Mouse (Mus musculus): ENCODE results near the gene Pnliprp2.

The Pnliprp2 gene

GRCm38 (mm10) chr19:58759423-58759822 is at the start of gene Pnliprp2:
Gene Pnliprp2 (plus strand): TSS chr19:58759719.
- DNase-seq = no peak

GRCm38 (mm10) chr19:58717925-58718324 is 41.6 kb upstream of the Pnliprp2 start:
- DNase-seq = no peak

- DNase-seq = no peak
Observed at GRCm38 (mm10) chr19:58720439-58720838, 39.1 kb upstream of the Pnliprp2 start.

DNA sequence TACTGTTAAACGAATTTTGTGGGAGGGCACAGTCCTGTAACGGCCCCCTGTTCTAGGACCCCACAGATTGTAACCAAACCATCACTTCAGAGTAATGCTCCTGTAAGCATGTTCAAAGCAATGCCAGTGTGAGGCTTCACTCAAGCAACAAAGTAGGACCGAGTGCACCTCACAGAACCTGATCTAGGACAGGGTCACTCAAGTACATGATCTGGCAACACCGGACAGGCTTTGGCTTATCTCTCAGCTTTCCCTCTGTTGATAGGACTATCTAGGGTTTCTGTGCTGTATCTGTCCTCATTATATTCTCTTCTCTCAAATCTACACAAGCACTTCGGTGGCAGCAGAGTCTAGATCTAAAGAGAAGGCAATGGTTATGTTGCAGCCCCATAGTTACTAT is 33.0 kb upstream of the Pnliprp2 start:
- no peak for DNase-seq

DNA sequence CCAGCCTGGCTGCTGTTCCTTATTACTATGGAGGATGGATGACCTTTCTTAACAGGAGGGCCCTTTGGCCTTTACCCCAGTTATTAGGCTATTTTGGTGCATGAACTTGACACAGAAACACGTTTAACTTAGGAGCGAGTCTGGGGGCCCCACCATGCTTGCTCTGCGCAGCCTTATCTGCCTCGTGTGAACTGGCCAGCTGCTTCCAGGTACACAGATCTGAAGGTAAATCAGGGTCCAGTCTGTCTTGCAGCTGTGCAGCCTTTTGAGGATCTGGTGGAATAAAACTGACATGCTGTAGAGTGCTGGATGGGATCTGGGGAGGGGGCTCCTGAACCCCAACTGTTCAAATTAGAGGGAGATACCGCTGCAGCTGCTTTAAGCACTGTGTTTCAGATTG is 31.8 kb upstream of the Pnliprp2 start:
- DNase-seq = no peak

GRCm38 (mm10) chr19:58728445-58729031 is 31.0 kb upstream of the Pnliprp2 start, which contains the start of gene Pnliprp1:
Gene Pnliprp1 (plus strand): TSS chr19:58728887.
- no peak for DNase-seq

- DNase-seq = no peak
Observed at GRCm38 (mm10) chr19:58733216-58733615, 26.3 kb upstream of the Pnliprp2 start.

GRCm38 (mm10) chr19:58738111-58738510 is 21.4 kb upstream of the Pnliprp2 start:
- no peak for DNase-seq

GRCm38 (mm10) chr19:58741036-58741435 is 18.5 kb upstream of the Pnliprp2 start:
- no peak for DNase-seq

DNA sequence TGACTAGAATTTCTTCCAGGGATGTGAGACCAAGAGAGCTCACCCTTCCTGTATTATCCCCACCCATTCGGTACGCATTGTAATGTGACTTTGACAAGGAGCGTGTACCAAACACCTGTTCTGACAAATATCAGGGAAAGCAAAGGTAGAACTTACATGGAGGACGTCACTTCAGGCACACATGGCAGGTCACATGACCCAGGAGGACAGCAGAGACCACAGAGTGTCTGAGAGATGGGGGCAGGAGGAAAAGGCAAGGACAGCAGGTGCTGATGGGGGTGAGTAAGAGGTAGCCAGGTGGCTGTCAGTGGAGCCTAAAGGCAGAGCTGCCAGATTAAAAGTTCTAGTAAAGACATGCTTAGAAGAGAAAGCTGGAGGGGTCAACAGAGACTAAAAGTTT is 16.8 kb upstream of the Pnliprp2 start:
- no peak for DNase-seq

DNA sequence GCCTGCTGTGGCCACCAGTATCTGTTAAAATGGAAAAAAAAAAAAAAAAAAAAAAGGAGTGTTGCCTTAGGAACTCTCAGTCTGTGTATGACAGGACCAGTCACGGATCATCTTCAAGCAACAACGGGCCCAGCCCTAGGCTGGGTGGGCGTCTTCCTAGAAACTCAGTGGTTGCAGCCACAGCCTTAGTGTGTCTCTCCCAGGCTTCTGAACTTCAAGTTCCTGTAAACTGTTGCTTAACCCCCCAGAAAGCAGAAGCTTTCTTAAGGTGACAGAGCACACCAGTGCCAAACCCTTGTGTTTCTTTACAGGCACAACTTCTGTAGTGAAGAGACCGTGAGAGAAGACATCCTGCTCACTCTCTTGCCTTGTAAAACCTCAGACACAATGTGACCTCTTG is 15.8 kb upstream of the Pnliprp2 start:
- no peak for DNase-seq

- no peak for DNase-seq
Observed at GRCm38 (mm10) chr19:58747498-58748000, 12.0 kb upstream of the Pnliprp2 start.

DNA sequence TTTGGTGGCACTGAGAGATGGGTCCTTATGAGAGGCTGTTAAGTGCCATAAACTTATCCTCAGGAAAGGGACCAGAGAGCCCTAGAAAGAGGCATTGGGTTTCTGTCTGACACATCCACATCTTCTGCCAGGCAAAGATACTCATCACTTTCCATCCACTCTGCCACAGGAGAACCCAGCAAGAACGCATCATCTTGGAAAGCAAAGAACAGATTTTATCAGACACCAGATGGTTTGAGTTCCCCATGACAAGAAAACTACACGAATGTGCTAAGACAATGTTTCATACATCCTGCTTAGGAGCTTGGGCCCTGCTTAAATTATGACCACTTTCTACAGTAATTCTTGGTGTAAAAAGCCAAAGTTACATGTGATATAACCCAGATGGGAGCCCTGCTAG is 8.7 kb upstream of the Pnliprp2 start:
- DNase-seq = no peak

DNA sequence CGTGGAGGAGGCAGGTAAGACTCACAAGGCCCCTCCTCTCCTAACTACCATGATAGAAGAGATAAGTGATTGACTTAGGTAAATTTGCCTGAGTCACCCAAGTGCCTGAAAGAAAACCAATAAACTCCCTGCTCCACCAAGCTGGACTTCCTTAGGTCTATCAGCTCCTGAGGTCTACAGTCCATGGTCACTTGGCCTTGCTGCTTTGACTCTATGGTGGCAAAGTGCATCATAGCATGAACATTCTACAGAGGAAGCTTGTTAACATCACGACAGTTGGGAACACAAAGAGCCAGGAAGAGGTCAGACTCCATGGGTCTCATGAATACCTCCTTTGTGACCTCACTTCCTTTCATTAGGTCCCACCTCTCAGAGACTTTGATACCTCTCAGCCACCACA is 8.0 kb upstream of the Pnliprp2 start:
- DNase-seq = no peak

- no peak for DNase-seq
Observed at GRCm38 (mm10) chr19:58758871-58759270, 648 bp upstream of the Pnliprp2 start.

GRCm38 (mm10) chr19:58762316-58762715 is 2.8 kb downstream of the Pnliprp2 start:
- no peak for DNase-seq

DNA sequence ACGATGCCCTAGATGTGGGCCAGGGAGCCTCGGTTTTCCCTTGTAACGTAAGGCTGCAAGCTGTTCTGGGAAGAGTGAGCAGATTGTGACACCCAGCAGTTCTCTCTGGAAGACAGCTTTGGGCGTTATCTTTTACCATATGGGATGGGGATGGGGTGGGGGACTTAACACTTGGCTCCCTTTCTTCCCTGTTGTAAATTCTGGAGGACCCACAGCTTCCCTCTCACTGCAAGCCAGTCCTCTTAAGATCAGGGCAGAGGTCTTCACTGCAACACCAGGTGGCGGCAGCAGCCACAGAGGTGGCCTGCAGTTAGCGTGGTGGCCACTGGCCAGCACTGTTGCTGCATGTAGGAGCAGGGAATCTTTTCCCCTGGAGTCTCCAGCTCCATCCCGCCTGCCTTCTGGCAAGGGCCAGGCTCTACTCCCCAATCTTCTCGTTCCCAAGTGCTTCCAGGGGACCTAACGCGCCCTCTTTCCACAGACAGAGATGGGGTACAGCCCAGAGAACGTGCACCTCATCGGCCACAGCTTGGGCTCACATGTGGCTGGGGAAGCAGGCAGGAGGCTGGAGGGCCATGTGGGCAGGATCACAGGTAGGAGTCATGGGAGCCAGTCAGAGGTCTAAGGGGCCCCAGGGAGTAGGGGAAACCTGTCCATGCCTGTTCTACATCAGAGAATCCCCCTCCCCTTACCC is 3.5 kb downstream of the Pnliprp2 start:
- peak; percentile 14 to 19 for DNase-seq

- DNase-seq = no peak
Observed at GRCm38 (mm10) chr19:58767329-58767728, 7.8 kb downstream of the Pnliprp2 start.

GRCm38 (mm10) chr19:58776461-58776860 is 16.9 kb downstream of the Pnliprp2 start:
- no peak for DNase-seq

GRCm38 (mm10) chr19:58781566-58781965 is 22.0 kb downstream of the Pnliprp2 start:
- no peak for DNase-seq

DNA sequence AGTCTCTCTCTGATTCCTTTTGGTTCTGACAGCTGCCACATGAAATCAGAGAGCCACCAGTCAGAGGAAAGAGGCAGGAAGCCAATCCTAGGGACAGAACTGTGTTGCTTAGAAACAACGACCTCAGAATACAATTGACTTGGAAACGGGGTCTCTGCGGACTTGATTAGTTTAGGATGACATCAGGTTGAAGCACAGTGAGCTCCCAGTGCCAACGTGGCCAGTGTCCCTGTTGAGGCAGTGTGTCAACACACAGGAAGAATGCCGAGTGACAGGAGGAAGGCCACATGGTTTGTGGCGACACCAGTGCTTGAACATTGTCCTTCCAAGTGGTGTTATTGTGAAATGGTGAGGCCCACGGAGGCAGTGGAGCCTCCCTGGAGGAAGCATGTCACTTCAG is 24.4 kb downstream of the Pnliprp2 start:
- no peak for DNase-seq

DNA sequence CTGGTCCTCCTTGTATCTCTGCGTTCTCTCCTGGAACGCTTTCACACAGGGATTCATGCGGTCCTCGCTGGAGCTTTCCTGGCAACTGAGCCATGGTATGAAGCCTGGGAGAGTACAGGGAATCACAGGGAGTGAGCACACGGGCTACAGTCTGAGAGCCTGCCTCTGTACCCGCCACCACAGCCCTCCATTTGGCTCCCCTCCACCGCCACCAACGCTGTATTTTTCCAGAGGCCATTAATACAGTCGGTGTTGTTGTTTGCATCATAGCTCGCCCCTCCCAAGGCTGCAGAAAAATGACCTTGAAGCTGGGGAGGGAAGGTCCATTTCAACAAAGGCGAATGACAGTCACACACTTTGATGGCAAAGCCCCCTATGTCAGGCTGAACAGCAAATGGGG is 29.7 kb downstream of the Pnliprp2 start:
- DNase-seq = no peak

DNA sequence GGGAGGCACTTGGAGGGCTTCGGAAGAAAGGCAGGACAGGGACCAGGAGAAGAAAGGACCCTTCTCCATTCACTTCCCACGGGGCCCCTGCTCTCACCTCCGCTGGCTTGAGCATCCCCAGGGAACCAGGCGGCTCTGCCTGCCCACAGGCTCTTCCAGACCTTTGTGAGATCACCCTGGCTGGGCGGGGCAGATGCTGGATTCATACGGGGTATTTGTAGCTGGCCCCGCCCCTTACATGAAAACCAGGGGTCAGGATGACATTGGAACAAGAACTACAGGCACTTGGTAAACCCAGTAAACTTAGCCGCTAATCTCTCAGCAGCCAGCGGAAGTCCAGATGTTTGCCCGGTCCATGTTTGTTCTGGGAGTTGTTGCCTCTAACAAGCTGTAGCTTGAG is 34.8 kb downstream of the Pnliprp2 start, which contains the start of gene 1700019N19Rik:
Gene 1700019N19Rik (minus strand): TSS at position 178 of the 400 bp plus-strand sequence.
- DNase-seq = no peak

- DNase-seq = no peak
Observed at GRCm38 (mm10) chr19:58795114-58795669, 35.7 kb downstream of the Pnliprp2 start.

Data from cerebellum, adult 18-20 months (tissue).